Mouse (Mus musculus): ENCODE measurements around the gene Isl1. TPM values are rescaled to one million over a fixed set of nuclear protein-coding genes. Genes with fewer than 3 reads are reported as not detected.
A peak's percentile ranks its signal among the peaks of the same experiment; 100 is the strongest.

The Isl1 gene
- polyA plus RNA-seq, 1 experiment from 2014 or later, result 0.11 TPM

- no peak overlapping the region for H3K4me3 ChIP-seq (ENCODE audit: low read length)
- 8% methylated on average over 8 of the region's 8 CpGs for WGBS
- H3K4me2 ChIP-seq (replicated peaks; ENCODE audit: low read depth, low read length), result no peak overlapping the region
Observed at GRCm38 (mm10) chr13:116298001-116298400, 11.5 kb downstream of the Isl1 start.

GRCm38 (mm10) chr13:116297048-116297811 lies 12.3 kb downstream of the Isl1 start:
- H3K27me3 ChIP-seq (ENCODE audit: control insufficient read depth, insufficient read depth, low read length), result peaks cover 85% of the 10 kb centered on the region
- H3K27ac ChIP-seq (ENCODE audit: low read depth, low read length), result no peak overlapping the region
- no peaks in the 10 kb centered on the region for H3K9me3 ChIP-seq (ENCODE audit: control insufficient read depth, low read length)
- WGBS, result 1% methylated on average over 33 of the region's 33 CpGs
- peak; percentile 55; the same call in 1 of the 2 replicates for ATAC-seq (ENCODE audit: low FRiP score, low TSS enrichment)
- no peak overlapping the region; the same call in 1 of the 2 replicates for H3K4me2 ChIP-seq (replicated peaks; ENCODE audit: low read depth, low read length)
- H3K9ac ChIP-seq (ENCODE audit: low read depth, low read length), result no peak overlapping the region
- H3K36me3 ChIP-seq (ENCODE audit: control insufficient read depth, insufficient read depth, low read length), result no peaks in the 10 kb centered on the region
- H3K4me1 ChIP-seq (ENCODE audit: control insufficient read depth, insufficient read depth, low read length), result peaks cover 4% of the 10 kb centered on the region; the same call in 1 of the 2 replicates
- H3K4me3 ChIP-seq (ENCODE audit: low read length), result 0 out of 2 replicates have a peak overlapping the region, but pooled peaks have one; percentile 6

More at GRCm38 (mm10) chr13:116298001-116298400, 11.5 kb downstream of the Isl1 start:
- peaks cover 86% of the 10 kb centered on the region for H3K27me3 ChIP-seq (ENCODE audit: control insufficient read depth, insufficient read depth, low read length)
- H3K36me3 ChIP-seq (ENCODE audit: control insufficient read depth, insufficient read depth, low read length), result no peaks in the 10 kb centered on the region
- peaks cover 4% of the 10 kb centered on the region; the same call in 1 of the 2 replicates for H3K4me1 ChIP-seq (ENCODE audit: control insufficient read depth, insufficient read depth, low read length)
- no peak overlapping the region for H3K9ac ChIP-seq (ENCODE audit: low read depth, low read length)
- no peaks in the 10 kb centered on the region for H3K9me3 ChIP-seq (ENCODE audit: control insufficient read depth, low read length)
- ATAC-seq (ENCODE audit: low FRiP score, low TSS enrichment), result no peak
- no peak overlapping the region for H3K27ac ChIP-seq (ENCODE audit: low read depth, low read length)

GRCm38 (mm10) chr13:116295401-116295800 lies 14.1 kb downstream of the Isl1 start:
- Histone ChIP-seq H3K27ac (ENCODE audit: low read depth, low read length) (no peak overlapping the region), H3K9ac (ENCODE audit: low read depth, low read length) (no peak overlapping the region), H3K9me3 (ENCODE audit: control insufficient read depth, low read length) (no peaks in the 10 kb centered on the region), H3K4me3 (ENCODE audit: low read length) (no peak overlapping the region), H3K36me3 (ENCODE audit: control insufficient read depth, insufficient read depth, low read length) (no peaks in the 10 kb centered on the region), H3K4me1 (ENCODE audit: control insufficient read depth, insufficient read depth, low read length) (peaks cover 4% of the 10 kb centered on the region; the same call in 1 of the 2 replicates), H3K4me2 (replicated peaks; ENCODE audit: low read depth, low read length) (no peak overlapping the region), H3K27me3 (ENCODE audit: control insufficient read depth, insufficient read depth, low read length) (peaks cover 71% of the 10 kb centered on the region)
- ATAC-seq (ENCODE audit: low FRiP score, low TSS enrichment), result no peak
- 29% methylated on average over 4 of the region's 4 CpGs for WGBS

- 12% methylated on average over 6 of the region's 6 CpGs for WGBS
- no peaks in the 10 kb centered on the region for H3K36me3 ChIP-seq (ENCODE audit: control insufficient read depth, insufficient read depth, low read length)
- no peaks in the 10 kb centered on the region for H3K9me3 ChIP-seq (ENCODE audit: control insufficient read depth, low read length)
- H3K9ac ChIP-seq (ENCODE audit: low read depth, low read length), result no peak overlapping the region
- H3K4me1 ChIP-seq (ENCODE audit: control insufficient read depth, insufficient read depth, low read length), result peaks cover 4% of the 10 kb centered on the region; the same call in 1 of the 2 replicates
- H3K27me3 ChIP-seq (ENCODE audit: control insufficient read depth, insufficient read depth, low read length), result peaks cover 65% of the 10 kb centered on the region
- no peak overlapping the region for H3K4me3 ChIP-seq (ENCODE audit: low read length)
- H3K27ac ChIP-seq (ENCODE audit: low read depth, low read length), result no peak overlapping the region
- ATAC-seq (ENCODE audit: low FRiP score, low TSS enrichment), result no peak
- no peak overlapping the region for H3K4me2 ChIP-seq (replicated peaks; ENCODE audit: low read depth, low read length)
Observed at GRCm38 (mm10) chr13:116294734-116295133, 14.8 kb downstream of the Isl1 start.

GRCm38 (mm10) chr13:116294151-116294461 lies 15.4 kb downstream of the Isl1 start:
- H3K9ac ChIP-seq (ENCODE audit: low read depth, low read length), result no peak overlapping the region
- 0% methylated on average over 11 of the region's 11 CpGs for WGBS
- peak overlapping the region; percentile 19 for H3K4me2 ChIP-seq (replicated peaks; ENCODE audit: low read depth, low read length)
- H3K4me3 ChIP-seq (ENCODE audit: low read length), result peak overlapping the region; percentile 17
- H3K36me3 ChIP-seq (ENCODE audit: control insufficient read depth, insufficient read depth, low read length), result no peaks in the 10 kb centered on the region
- ATAC-seq (ENCODE audit: low FRiP score, low TSS enrichment), result 0 out of 2 replicates have a peak, but pooled peaks have one; percentile 40
- H3K27me3 ChIP-seq (ENCODE audit: control insufficient read depth, insufficient read depth, low read length), result peaks cover 59% of the 10 kb centered on the region
- no peak overlapping the region for H3K27ac ChIP-seq (ENCODE audit: low read depth, low read length)
- peaks cover 4% of the 10 kb centered on the region; the same call in 1 of the 2 replicates for H3K4me1 ChIP-seq (ENCODE audit: control insufficient read depth, insufficient read depth, low read length)
- no peaks in the 10 kb centered on the region for H3K9me3 ChIP-seq (ENCODE audit: control insufficient read depth, low read length)

- Histone ChIP-seq H3K4me1 (ENCODE audit: control insufficient read depth, insufficient read depth, low read length) (peaks cover 4% of the 10 kb centered on the region; the same call in 1 of the 2 replicates), H3K27me3 (ENCODE audit: control insufficient read depth, insufficient read depth, low read length) (peaks cover 53% of the 10 kb centered on the region), H3K4me2 (replicated peaks; ENCODE audit: low read depth, low read length) (peak overlapping the region; percentile 19), H3K4me3 (ENCODE audit: low read length) (peak overlapping the region; percentile 17), H3K36me3 (ENCODE audit: control insufficient read depth, insufficient read depth, low read length) (no peaks in the 10 kb centered on the region), H3K9me3 (ENCODE audit: control insufficient read depth, low read length) (no peaks in the 10 kb centered on the region), H3K27ac (ENCODE audit: low read depth, low read length) (no peak overlapping the region), H3K9ac (ENCODE audit: low read depth, low read length) (no peak overlapping the region)
- ATAC-seq (ENCODE audit: low FRiP score, low TSS enrichment), result peak; percentile 78
- 5% methylated on average over 27 of the region's 27 CpGs for WGBS
Observed at GRCm38 (mm10) chr13:116293301-116294150, 16.0 kb downstream of the Isl1 start.

- no peak overlapping the region for H3K4me3 ChIP-seq (ENCODE audit: low read length)
- WGBS, result 94% methylated on average over 1 of the region's 1 CpGs
- no peak for ATAC-seq (ENCODE audit: low FRiP score, low TSS enrichment)
- H3K4me1 ChIP-seq (ENCODE audit: control insufficient read depth, insufficient read depth, low read length), result peaks cover 4% of the 10 kb centered on the region; the same call in 1 of the 2 replicates
- no peak overlapping the region for H3K9ac ChIP-seq (ENCODE audit: low read depth, low read length)
- H3K36me3 ChIP-seq (ENCODE audit: control insufficient read depth, insufficient read depth, low read length), result no peaks in the 10 kb centered on the region
- no peaks in the 10 kb centered on the region for H3K9me3 ChIP-seq (ENCODE audit: control insufficient read depth, low read length)
- peaks cover 27% of the 10 kb centered on the region for H3K27me3 ChIP-seq (ENCODE audit: control insufficient read depth, insufficient read depth, low read length)
- no peak overlapping the region for H3K4me2 ChIP-seq (replicated peaks; ENCODE audit: low read depth, low read length)
- no peak overlapping the region for H3K27ac ChIP-seq (ENCODE audit: low read depth, low read length)
Observed at GRCm38 (mm10) chr13:116289655-116290054, 19.8 kb downstream of the Isl1 start.

- ATAC-seq (ENCODE audit: low FRiP score, low TSS enrichment), result no peak
- Histone ChIP-seq H3K4me1 (ENCODE audit: control insufficient read depth, insufficient read depth, low read length) (no peaks in the 10 kb centered on the region), H3K36me3 (ENCODE audit: control insufficient read depth, insufficient read depth, low read length) (no peaks in the 10 kb centered on the region), H3K9ac (ENCODE audit: low read depth, low read length) (no peak overlapping the region), H3K9me3 (ENCODE audit: control insufficient read depth, low read length) (no peaks in the 10 kb centered on the region), H3K4me2 (replicated peaks; ENCODE audit: low read depth, low read length) (no peak overlapping the region), H3K27ac (ENCODE audit: low read depth, low read length) (no peak overlapping the region), H3K27me3 (ENCODE audit: control insufficient read depth, insufficient read depth, low read length) (no peaks in the 10 kb centered on the region), H3K4me3 (ENCODE audit: low read length) (no peak overlapping the region)
- WGBS, result 62% methylated on average over 9 of the region's 9 CpGs
Observed at GRCm38 (mm10) chr13:116279207-116279772, 30.2 kb downstream of the Isl1 start.
